In the genomic region with DNA sequence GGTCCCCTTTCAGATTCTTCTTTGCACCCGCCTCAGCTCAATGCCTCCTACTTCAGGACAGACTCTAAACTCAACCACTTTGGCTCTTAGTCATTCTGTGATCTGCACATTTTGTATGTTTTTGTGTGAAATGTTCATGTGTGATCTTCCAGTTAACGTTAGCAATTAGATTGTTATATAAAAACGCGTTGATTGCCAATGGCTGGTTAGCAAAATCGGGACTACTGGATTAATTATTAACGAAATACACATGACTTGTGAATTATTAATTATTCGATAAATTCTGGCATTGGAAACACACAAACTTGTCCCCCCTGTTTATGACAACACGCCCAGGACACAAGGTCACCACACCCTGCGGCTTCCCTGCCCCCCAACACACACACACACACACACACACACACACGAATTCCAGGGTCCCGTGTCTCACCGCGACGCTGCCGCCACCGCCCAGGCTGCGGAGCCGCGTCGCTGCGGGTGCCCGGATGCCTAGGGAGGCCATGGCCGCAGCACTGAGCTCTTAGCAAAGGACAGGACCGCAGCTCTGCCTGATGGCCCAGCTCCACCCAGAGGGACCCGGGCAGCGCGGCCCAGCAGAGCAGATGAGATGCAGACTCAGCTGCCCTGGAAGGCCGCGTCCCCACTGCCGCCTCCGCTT, we compare ENCODE assay signal across 8 mouse cellular contexts. TPM values are rescaled to one million over a fixed set of nuclear protein-coding genes. Genes with fewer than 3 reads are reported as not detected.
A peak's percentile ranks its signal among the peaks of the same experiment; 100 is the strongest.
DNase-seq lines count a peak whose midpoint lies in the region; ATAC-seq and TF ChIP-seq lines count a peak whose summit lies in the region.

No protein-coding gene starts in this region.

- no peaks in the 10 kb centered on the region for H3K9me3 ChIP-seq in stomach, postnatal 0 days (ENCODE audit: control insufficient read depth, low read length)

- no peak for TF ChIP-seq POLR2A in lung, adult 2 months (IDR thresholded peaks at IDR 0.05; ENCODE audit: borderline replicate concordance, extremely low read depth, low read depth, low read length)

- H3K27ac ChIP-seq in stomach, postnatal 0 days (replicated peaks): peak overlapping the region; percentile 97

- H3K36me3 ChIP-seq in stomach, postnatal 0 days (ENCODE audit: control insufficient read depth, insufficient read depth, low read length): no peaks in the 10 kb centered on the region

- H3K4me3 ChIP-seq in lung, adult 2 months (replicated peaks; ENCODE audit: extremely low read depth, low read depth, low read length): peak overlapping the region; percentile 73
- H3K4me3 ChIP-seq in stomach, postnatal 0 days (ENCODE audit: low read depth, low read length): peak overlapping the region; percentile 81

- peak overlapping the region; percentile 96 for H3K9ac ChIP-seq in stomach, postnatal 0 days (ENCODE audit: low read length)

- no peak for DNase-seq in lung, adult 2 months
- no peak for DNase-seq in lung, postnatal 4 days
- peak; percentile 53 for DNase-seq in R1 (ENCODE audit: low read depth, low spot score)
- DNase-seq in kidney, adult 11 months: peak; percentile 51
- DNase-seq in lung, postnatal 14 days: peak; percentile 60
- peak; percentile 64 for DNase-seq in stomach, postnatal 0 days (ENCODE audit: low spot score)
- DNase-seq in thymus, postnatal 0 days (ENCODE audit: low spot score): no peak

- WGBS in lung, adult 2 months: 1% methylated on average over 31 of the region's 31 CpGs
- under 1% methylated on average over 31 of the region's 31 CpGs for WGBS in stomach, postnatal 0 days

- no peaks in the 10 kb centered on the region for H3K27me3 ChIP-seq in stomach, postnatal 0 days (ENCODE audit: control insufficient read depth, insufficient read depth, low read length)

- peak; percentile 80 for ATAC-seq in erythroblast, adult 5-6 weeks (replicated peaks; ENCODE audit: low FRiP score, poor library complexity, severe bottlenecking)
- ATAC-seq in stomach, postnatal 0 days (ENCODE audit: low FRiP score, low TSS enrichment): peak; percentile 82

- peaks cover 20% of the 10 kb centered on the region for H3K4me1 ChIP-seq in lung, adult 2 months (ENCODE audit: control insufficient read depth, insufficient read depth, low read length)
- no peaks in the 10 kb centered on the region; the same call in 1 of the 2 replicates for H3K4me1 ChIP-seq in stomach, postnatal 0 days (replicated peaks; ENCODE audit: control insufficient read depth, insufficient read depth)

- H3K4me2 ChIP-seq in stomach, postnatal 0 days (replicated peaks; ENCODE audit: low read depth): peak overlapping the region; percentile 52

- no peak for TF ChIP-seq CTCF in lung, adult 2 months (IDR thresholded peaks at IDR 0.05; ENCODE audit: insufficient read depth, low read length)
- no peak for TF ChIP-seq CTCF in stomach, postnatal 0 days (IDR thresholded peaks at IDR 0.05; ENCODE audit: low read depth)

- no peak for TF ChIP-seq EP300 in stomach, postnatal 0 days (optimal IDR thresholded peaks at IDR 0.05)

RNA-seq across cellular contexts. Expression of a gene that starts 0.5 kb away (rescaled TPM):
- 8.2 and 13.8 TPM in 2 replicates for polyA plus RNA-seq in lung, adult 2 months (2012; rRNA removed)
- 48.2 and 61.7 TPM in 2 replicates for total RNA-seq in erythroblast, adult 5-6 weeks (2015; ENCODE audit: low replicate concordance)
- 46.0 and 54.9 TPM in 2 replicates for total RNA-seq in erythroblast, adult 5-6 weeks (2017; ENCODE audit: low replicate concordance)
- polyA plus RNA-seq in stomach, postnatal 0 days (2015; fragmentation: Nextera tagmentation; extraction: Ambion mirVana): 13.0 and 13.7 TPM in 2 replicates
- 26.8 and 32.7 TPM in 2 replicates for polyA plus RNA-seq in thymus, postnatal 0 days (2015; fragmentation: Nextera tagmentation; extraction: Ambion mirVana)

RNA-seq across cellular contexts. Expression of a gene that starts 22.2 kb away (rescaled TPM):
- 0.06 TPM in 1 of 2 replicates, not detected in the other for polyA plus RNA-seq in lung, adult 2 months (2012; rRNA removed)
- total RNA-seq in erythroblast, adult 5-6 weeks (2015; ENCODE audit: low replicate concordance): not detected in 2 replicates
- total RNA-seq in erythroblast, adult 5-6 weeks (2017; ENCODE audit: low replicate concordance): not detected in 2 replicates
- polyA plus RNA-seq in stomach, postnatal 0 days (2015; fragmentation: Nextera tagmentation; extraction: Ambion mirVana): 1.1 and 1.5 TPM in 2 replicates
- 0.05 and 0.21 TPM in 2 replicates for polyA plus RNA-seq in thymus, postnatal 0 days (2015; fragmentation: Nextera tagmentation; extraction: Ambion mirVana)

RNA-seq across cellular contexts. Expression of a gene that starts 42.5 kb away (rescaled TPM):
- 2.4 and 5.8 TPM in 2 replicates for polyA plus RNA-seq in lung, adult 2 months (2012; rRNA removed)
- not detected in 2 replicates for total RNA-seq in erythroblast, adult 5-6 weeks (2015; ENCODE audit: low replicate concordance)
- 0.14 and 2.6 TPM in 2 replicates for total RNA-seq in erythroblast, adult 5-6 weeks (2017; ENCODE audit: low replicate concordance)
- 5.1 and 5.7 TPM in 2 replicates for polyA plus RNA-seq in stomach, postnatal 0 days (2015; fragmentation: Nextera tagmentation; extraction: Ambion mirVana)
- polyA plus RNA-seq in thymus, postnatal 0 days (2015; fragmentation: Nextera tagmentation; extraction: Ambion mirVana): 7.0 and 7.9 TPM in 2 replicates

Comparison
In these comparisons a context has a peak if more than half of its experiments do, and no peak if none do; other contexts are left out.
1. DNase-seq: peak in R1 (single experiment), kidney, adult 11 months (single experiment), lung, postnatal 14 days (single experiment) and stomach, postnatal 0 days (single experiment); none in lung, adult 2 months (single experiment), lung, postnatal 4 days (0 of 2) and thymus, postnatal 0 days (single experiment).